Mouse (Mus musculus): Measurements from ENCODE around the gene Arid1b.

- TF ChIP-seq CTCF (IDR thresholded peaks at IDR 0.05; ENCODE audit: extremely low read depth, insufficient read length, insufficient replicate concordance, low read depth, low read length), result no peak
- no peak for TF ChIP-seq POLR2A (IDR thresholded peaks at IDR 0.05; ENCODE audit: low read depth, low read length)
Observed at GRCm38 (mm10) chr17:5057286-5057685, 63.2 kb downstream of the Arid1b start.

Measured in small intestine, adult 2 months (tissue).